Mouse (Mus musculus) MEL-GATA-1-ER (cell line): ENCODE results near the gene Fgr.

Experiments
- DNase-seq: peaks from one replicate; pipeline ENCODE4 v3.0.0-alpha.2; 2012; ENCODE audit warnings: low read depth; ENCODE audit errors: extremely low read depth

The Fgr gene

GRCm38 (mm10) chr4:133035446-133035845, 61.6 kb downstream of the Fgr start:
- no peak for DNase-seq

DNA sequence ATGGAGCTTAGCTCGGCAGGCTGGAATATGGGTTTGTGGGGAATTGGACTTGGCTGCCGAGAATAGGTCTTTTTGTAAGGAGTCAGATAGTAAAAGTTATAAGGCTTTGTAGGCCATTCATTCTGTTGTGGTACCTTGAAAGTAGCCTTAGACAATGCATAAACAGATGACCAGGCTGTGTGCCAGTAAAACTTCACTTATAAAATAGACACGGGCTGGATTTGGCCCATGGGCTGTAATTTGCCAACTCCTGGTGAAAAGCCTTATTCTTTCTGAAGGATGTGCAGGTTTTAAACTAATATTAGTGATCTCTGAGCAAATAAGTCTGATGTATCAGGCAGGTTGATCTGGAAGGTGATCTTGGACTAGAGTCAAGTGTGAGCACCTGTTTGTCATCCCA, 62.1 kb downstream of the Fgr start:
- no peak for DNase-seq

DNA sequence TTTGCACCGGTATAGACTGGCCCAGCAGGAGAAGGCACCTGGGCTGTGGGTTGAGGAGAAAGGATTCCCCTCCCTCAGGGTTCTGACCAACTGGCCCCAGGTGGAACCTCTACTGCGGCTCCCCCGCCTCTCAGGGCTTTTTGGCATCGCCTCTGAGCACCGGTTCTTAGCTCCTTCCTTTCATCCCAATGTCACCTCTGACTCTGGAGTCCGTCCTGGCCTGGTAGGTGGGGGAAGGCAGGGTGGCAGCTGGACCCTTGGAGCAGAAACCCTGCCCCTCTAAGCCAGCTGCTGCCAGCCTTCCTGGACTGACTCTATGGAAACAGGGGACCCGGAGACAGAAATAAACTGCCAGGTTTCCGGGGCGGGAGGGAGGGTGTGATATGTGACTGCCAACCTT, 63.4 kb downstream of the Fgr start:
- no peak for DNase-seq

DNA sequence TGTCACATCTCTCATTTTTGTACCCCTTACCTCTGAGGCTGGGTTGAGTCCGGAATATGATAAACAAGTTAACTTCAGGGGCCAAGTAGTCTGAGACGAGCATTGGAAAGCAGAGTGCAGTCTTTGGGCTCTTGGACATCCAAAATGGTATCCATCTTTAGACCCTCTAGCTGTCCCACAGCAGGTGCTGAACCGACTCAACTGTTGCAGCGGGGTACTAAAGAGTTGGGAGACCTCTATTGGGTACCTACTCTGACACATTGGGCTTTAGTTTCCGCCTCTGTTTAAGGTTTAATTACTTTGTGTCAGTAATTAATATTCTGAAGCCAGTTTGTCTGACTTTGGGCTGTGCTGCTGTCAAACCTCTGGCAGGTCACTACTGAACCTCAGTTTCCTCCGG, 63.9 kb downstream of the Fgr start:
- DNase-seq, result no peak

- DNase-seq, result no peak
Observed at GRCm38 (mm10) chr4:133038521-133039115, 64.7 kb downstream of the Fgr start.

- no peak for DNase-seq
Observed at GRCm38 (mm10) chr4:133039116-133039819, 65.4 kb downstream of the Fgr start.

DNA sequence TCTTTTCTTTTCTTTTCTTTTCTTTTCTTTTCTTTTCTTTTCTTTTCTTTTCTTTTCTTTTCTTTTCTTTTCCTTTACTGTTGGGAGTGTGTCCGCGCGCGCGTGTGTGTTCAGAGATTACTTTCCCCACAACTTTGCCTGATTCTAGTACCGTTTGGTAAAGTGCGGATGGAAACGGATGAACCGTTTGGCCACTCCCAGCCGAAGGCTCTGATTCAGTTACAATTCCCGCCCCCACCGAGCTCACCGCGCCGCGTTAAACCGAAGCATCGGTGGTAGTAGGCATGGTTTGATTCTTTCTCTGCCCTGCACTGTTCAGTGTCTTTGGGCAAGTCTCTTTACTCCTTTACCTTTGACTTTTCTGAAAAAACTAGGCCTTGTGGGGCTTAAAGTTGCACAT, 65.9 kb downstream of the Fgr start:
- no peak for DNase-seq

GRCm38 (mm10) chr4:133040241-133040904, 66.5 kb downstream of the Fgr start:
- no peak for DNase-seq

GRCm38 (mm10) chr4:133042244-133042643, 68.3 kb downstream of the Fgr start:
- no peak for DNase-seq

DNA sequence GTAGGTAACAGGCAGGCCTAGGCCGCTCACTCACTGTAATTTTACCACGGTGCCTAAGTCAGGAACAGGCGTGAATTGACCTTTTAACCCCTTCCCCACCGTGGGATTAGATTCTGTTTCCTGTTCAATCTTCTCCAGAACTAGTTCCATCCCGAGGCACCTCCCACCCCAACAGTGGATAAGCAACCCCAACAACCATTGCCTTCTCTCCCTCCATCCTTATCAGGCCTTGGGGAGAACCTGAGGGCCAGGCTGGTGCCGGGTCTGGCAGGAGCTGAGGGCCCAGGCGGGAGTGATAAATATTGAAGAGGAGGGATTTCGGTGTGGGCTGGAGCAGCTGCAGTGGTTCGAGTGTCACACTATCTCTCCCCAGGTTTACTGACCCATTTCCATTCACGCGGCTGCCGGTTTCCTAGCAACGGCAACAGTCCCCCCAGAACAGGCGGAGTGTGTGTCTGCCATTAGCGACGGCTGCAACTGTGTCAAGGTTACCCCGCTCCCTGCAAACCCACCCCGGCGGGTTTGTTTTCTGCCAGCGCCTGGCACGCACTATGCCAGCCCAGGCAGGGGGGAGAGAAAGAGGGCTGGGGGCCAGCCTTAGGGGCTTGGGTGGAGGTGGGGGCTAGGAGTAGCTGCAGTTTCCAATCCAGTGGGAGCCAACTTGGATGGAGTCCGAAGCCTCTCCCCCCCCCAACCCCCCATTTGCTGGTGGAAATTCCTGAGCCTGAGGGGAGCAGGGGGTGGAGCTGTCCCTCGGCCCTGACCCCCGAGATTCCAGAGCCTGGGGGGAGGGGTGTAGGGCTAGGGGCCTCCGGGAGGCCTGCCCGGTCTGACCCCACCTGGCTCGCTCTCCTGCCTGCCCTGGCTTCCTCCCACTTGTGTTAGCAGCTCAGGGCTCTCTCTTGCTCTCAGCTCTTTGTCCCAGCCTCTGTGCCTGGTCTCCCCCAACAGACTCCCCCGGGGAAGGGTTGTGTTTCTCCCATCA, 69.0 kb downstream of the Fgr start:
- no peak for DNase-seq

- no peak for DNase-seq
Observed at GRCm38 (mm10) chr4:133043798-133044646, 70.1 kb downstream of the Fgr start.

GRCm38 (mm10) chr4:133044647-133045094, 70.8 kb downstream of the Fgr start:
- DNase-seq, result no peak

- no peak for DNase-seq
Observed at GRCm38 (mm10) chr4:133045771-133046474, 72.0 kb downstream of the Fgr start.

- DNase-seq, result no peak
Observed at GRCm38 (mm10) chr4:133046691-133047352, 72.9 kb downstream of the Fgr start.

DNA sequence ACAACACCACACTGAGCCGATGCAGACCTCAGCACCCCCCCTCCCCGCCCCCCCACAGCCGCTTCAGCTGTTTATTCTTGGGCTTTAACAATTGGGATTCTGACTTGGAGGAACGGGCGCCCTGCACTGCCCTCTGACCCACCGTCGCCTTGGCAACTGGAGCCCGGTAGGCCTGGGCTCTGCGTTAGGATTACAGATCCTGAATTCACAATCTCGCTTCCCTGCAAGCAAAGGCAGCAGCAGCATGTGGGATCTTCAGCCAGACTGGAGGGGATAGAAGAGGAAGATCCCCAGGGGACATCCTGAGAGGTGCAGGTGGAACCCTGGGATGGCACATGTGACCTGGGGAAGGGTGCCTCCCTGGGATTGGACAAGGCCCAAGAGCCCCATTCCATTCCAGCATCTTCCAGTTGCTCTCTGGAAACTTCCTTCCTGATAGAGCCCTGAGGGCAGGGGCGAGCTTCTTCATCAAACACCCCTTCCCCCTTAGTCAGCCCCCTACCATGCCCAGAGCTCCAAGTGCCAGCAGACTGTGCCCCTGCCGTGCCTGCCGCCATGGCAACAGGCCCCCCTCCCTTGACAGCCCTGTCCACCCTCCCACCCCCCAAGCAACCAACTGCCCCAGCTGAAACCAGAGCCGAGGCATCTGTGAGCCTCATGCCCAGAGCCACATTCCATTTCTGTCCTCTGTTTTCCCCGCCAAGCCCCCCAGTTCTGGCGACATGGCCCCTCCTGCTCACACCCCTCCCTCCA, 73.6 kb downstream of the Fgr start:
- no peak for DNase-seq

DNA sequence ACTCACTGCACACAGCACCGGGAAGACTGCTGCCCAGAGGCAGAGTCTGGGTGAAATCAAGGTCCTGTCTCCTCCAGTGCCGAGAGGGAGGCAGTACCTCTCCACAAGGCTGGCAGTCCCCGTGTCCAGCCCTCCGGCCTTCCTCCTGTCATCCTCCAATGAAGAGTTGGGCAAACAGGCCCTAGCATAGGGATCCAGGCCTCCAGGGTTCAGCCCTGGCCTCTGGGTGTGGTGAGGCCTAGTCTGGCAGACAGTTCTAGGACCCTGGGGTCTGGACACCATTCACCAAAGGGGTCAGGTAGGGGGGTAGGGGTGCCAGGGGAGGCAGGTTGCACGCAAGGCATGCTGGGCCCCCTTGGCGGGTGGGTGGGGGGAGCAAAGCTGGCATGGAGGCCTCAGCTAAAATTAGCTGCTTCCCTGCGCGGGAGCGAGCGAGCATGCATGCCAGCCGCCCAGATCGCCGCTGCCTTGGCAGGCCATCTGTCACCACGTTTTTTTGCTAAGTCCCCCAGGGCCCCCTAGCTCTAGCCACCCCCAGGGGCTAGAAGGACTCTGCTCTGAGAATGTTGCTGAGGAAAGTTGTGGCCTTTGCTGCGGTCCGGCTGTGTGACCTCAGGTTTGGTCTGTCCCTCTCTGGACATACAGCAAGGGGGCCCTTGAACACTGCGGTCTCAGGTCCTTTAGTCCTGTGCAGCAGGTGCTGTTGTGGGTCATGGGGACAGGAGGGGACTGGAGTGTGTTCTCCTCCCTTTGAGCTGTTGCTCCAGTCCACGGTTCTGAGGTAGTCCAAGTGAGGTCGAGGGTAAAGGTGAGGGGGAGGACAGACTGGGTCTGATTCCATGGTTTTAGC, 75.4 kb downstream of the Fgr start:
- DNase-seq, result no peak

GRCm38 (mm10) chr4:133050196-133050836, 76.4 kb downstream of the Fgr start:
- DNase-seq, result no peak
